Mouse (Mus musculus) midbrain, embryonic 10.5 days (tissue): ENCODE measurements at regions not wholly inside any gene's neighbourhood (a gene's known extent, or its start where the extent isn't known, plus 50 kb on each side); places are given as distances from the start of the nearest gene placed in this dataset.

Source experiments
- DNase-seq: peaks from one replicate; pipeline ENCODE4 v3.0.0-alpha.2; 2017; ENCODE audit warnings: low spot score
- H3K27ac ChIP-seq: fragments of 300-500 bp; sonication (generic); replicated peaks from 2 replicates; pipeline ENCODE4 v1.5.1; 2016; ENCODE audit warnings: mild to moderate bottlenecking
- H3K27me3 ChIP-seq: fragments of 300-500 bp; sonication (generic); 2 replicates; pipeline ENCODE4 v1.6.1; 2016; ENCODE audit warnings: low read depth, mild to moderate bottlenecking; ENCODE audit not compliant: poor library complexity, severe bottlenecking
- H3K36me3 ChIP-seq: fragments of 300-500 bp; sonication (generic); 2 replicates; pipeline ENCODE4 v1.6.1; 2016; ENCODE audit warnings: mild to moderate bottlenecking, moderate library complexity
- H3K4me1 ChIP-seq: fragments of 300-500 bp; sonication (generic); 2 replicates; pipeline ENCODE4 v1.6.1; 2016
- H3K4me3 ChIP-seq: fragments of 300-500 bp; sonication (generic); 2 replicates; pipeline ENCODE4 v1.5.1; 2016; ENCODE audit warnings: mild to moderate bottlenecking, moderate library complexity
- H3K9me3 ChIP-seq: fragments of 300-500 bp; sonication (generic); replicated peaks from 2 replicates; pipeline ENCODE4 v1.6.1; 2016; ENCODE audit warnings: mild to moderate bottlenecking
- WGBS: fragments of 180-500 bp; shearing (Covaris S2); methylation state at CpG from one replicate; pipeline ENCODE4 v1.1.7; 2016; 5-methylcytosine and 5-hydroxymethylcytosine counted together

DNA sequence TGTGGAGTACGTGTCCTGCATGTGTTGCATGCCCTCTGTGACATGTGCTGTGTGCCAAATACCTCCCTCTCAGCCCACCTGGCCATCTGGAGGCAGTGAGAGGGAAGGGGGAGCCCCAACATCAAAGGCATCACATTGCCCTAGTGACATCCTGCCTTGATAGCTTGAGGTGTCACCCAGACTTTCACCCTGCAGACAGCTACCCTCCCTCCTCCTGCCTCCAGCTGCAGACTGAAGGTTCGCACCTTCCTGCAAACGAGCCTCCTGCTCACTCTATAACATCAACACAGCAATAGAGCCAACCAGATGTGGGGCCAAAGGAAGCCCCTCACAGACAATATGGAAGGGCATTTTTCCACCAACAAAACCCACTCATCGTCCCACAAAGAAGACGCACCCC is 121.3 kb downstream of the Psmg1 start:
- H3K9me3 ChIP-seq = no peaks in the 10 kb centered on the region
- 0 out of 2 replicates have a peak, but pooled peaks cover 2% of the 10 kb centered on the region for H3K4me1 ChIP-seq
- H3K4me3 ChIP-seq = no peak overlapping the region
- no peak for DNase-seq
- H3K27me3 ChIP-seq = no peaks in the 10 kb centered on the region
- H3K36me3 ChIP-seq = no peaks in the 10 kb centered on the region
- no peak overlapping the region for H3K27ac ChIP-seq
- 75% methylated on average over 5 of the region's 5 CpGs for WGBS

DNA sequence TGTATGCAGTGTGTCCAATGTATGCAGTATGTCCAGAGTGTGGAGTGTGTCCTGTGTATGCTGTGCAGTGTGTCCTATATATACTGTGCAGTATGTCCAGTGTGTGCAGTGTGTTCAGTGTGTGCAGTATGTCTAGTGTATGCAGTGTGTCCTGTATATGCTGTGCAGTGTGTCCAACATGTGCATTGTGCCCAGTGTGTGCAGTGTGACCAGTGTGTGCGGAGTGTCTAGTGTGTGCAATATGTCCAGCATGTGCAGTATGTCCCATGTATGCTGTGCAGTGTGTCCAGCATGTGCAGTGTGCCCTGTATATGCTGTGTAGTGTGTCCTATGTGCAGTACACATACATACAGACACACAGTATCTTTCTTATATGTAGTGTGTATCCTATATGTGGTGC is 121.9 kb downstream of the Psmg1 start:
- Histone ChIP-seq H3K9me3 (no peaks in the 10 kb centered on the region), H3K36me3 (no peaks in the 10 kb centered on the region), H3K27me3 (no peaks in the 10 kb centered on the region), H3K4me3 (no peak overlapping the region), H3K27ac (no peak overlapping the region), H3K4me1 (0 out of 2 replicates have a peak, but pooled peaks cover 2% of the 10 kb centered on the region)
- DNase-seq = no peak
- 96% methylated on average over 1 of the region's 1 CpGs for WGBS

DNA sequence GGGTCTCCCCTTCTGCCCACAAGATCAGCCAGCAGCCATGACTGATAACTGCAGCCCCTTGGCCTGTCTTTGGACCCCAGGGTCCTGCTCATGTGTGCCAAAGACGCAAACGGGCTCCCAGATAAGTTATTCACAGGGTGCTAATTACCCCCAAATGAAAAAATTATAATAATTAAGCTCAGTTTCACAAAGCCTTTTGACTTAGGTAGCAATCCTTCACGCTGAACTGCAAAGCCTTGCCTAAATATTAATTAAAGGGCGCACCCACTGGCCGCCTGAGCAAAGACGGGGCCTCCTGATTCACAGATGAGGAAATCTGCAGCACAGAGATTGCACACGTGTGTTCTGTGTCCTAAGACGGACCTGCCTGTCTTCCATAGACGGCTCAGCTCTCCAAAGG is 123.2 kb downstream of the Psmg1 start:
- Histone ChIP-seq H3K9me3 (no peaks in the 10 kb centered on the region), H3K4me1 (0 out of 2 replicates have a peak, but pooled peaks cover 2% of the 10 kb centered on the region), H3K27me3 (no peaks in the 10 kb centered on the region), H3K27ac (no peak overlapping the region), H3K36me3 (no peaks in the 10 kb centered on the region), H3K4me3 (no peak overlapping the region)
- WGBS = 90% methylated on average over 9 of the region's 9 CpGs
- DNase-seq = no peak

DNA sequence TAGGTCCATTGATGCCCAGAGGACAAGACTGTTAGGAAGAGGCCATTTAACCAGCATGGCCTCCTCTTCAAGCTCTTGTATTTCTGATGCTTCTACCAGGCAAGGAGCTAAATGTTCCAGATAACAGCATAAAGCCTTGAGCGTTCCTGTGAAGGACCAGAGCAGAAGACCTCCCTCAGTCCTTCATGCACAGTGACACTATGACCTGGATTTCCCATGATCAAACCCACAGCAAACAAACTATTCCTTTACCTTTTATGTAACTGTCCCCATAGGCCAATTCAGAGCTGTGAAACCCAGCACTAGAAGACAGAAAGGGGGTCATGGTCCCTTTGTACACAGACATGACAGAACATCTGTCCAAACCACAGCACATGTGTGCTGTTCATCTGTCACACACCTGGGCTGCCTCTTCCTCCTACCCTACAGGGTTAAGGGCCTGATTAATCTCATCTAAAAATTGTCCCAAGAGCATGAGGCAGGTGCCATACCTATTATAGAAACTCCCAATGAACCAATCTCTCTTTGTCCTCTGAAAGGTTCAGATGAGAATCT is 123.8 kb downstream of the Psmg1 start:
- no peak overlapping the region for H3K4me3 ChIP-seq
- no peak for DNase-seq
- no peaks in the 10 kb centered on the region for H3K9me3 ChIP-seq
- 100% methylated on average over 1 of the region's 1 CpGs for WGBS
- H3K27ac ChIP-seq = no peak overlapping the region
- H3K27me3 ChIP-seq = no peaks in the 10 kb centered on the region
- no peaks in the 10 kb centered on the region for H3K36me3 ChIP-seq
- H3K4me1 ChIP-seq = 0 out of 2 replicates have a peak, but pooled peaks cover 2% of the 10 kb centered on the region

DNA sequence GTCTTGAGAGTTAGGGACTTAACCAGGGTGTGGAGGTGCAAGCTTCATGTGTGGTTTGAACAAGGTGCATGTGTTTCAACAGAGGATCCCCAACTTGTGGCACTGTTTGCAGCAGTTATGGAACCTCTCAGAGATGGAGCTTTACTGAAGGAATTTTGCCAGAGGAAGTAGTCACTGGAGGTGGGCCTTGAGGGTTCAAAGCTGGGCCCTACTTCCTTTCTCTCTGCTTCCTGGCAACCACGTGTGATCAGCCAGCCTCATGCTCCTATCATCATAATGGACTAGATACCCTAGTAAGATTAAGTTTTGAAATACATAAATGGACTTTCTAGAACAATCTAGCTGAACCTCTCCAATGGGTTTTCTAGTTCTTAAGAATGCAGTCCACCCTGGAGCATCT is 125.2 kb downstream of the Psmg1 start:
- H3K36me3 ChIP-seq = no peaks in the 10 kb centered on the region
- 81% methylated on average over 1 of the region's 1 CpGs for WGBS
- no peak overlapping the region for H3K4me3 ChIP-seq
- no peaks in the 10 kb centered on the region for H3K27me3 ChIP-seq
- H3K27ac ChIP-seq = no peak overlapping the region
- no peak for DNase-seq
- H3K4me1 ChIP-seq = 0 out of 2 replicates have a peak, but pooled peaks cover 2% of the 10 kb centered on the region
- no peaks in the 10 kb centered on the region for H3K9me3 ChIP-seq

DNA sequence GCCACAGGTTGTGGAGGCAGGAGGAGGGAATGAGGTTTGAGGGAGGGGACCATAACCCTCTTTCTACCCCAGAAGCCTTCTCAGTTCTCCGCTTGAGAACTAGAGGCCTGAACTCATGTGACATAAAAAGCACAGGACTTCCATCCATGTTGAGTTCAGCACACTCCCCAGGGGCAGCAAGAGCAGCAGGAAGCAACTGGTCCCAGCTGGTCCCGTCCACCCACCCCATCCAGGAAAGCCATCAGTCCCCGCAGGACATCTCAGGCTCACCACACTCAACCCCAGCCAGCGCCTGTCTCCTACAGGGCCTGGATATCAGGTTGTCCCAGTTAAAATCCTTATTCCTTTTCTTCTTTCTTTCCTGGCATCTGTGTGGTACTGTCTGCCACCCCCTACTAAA is 126.1 kb downstream of the Psmg1 start:
- Histone ChIP-seq H3K4me1 (no peaks in the 10 kb centered on the region), H3K36me3 (no peaks in the 10 kb centered on the region), H3K4me3 (no peak overlapping the region), H3K27me3 (no peaks in the 10 kb centered on the region), H3K9me3 (no peaks in the 10 kb centered on the region), H3K27ac (no peak overlapping the region)
- WGBS = 82% methylated on average over 4 of the region's 4 CpGs
- no peak for DNase-seq

DNA sequence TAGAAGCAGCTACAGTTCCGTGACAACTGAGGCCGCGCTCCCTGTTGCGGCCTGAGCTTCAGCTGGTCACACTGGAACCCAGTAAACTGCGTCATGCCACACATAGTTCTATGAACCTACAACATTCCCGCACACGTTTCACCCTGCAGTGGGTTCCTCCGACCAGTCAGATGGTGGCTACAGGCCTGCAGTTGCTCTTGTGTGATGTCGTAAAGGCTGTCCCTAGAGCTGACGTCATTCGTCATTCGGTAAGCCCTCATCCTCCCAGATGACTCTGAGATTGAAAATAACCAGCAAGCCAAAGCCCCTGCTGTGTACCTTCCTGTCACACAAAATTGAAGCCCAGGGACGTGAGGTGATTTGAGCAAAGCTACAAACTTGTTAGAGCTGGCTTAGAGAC is 126.7 kb downstream of the Psmg1 start:
- H3K27ac ChIP-seq = no peak overlapping the region
- no peaks in the 10 kb centered on the region for H3K27me3 ChIP-seq
- H3K9me3 ChIP-seq = no peaks in the 10 kb centered on the region
- WGBS = 88% methylated on average over 13 of the region's 13 CpGs
- no peak overlapping the region for H3K4me3 ChIP-seq
- H3K4me1 ChIP-seq = no peaks in the 10 kb centered on the region
- no peak for DNase-seq
- no peaks in the 10 kb centered on the region for H3K36me3 ChIP-seq

DNA sequence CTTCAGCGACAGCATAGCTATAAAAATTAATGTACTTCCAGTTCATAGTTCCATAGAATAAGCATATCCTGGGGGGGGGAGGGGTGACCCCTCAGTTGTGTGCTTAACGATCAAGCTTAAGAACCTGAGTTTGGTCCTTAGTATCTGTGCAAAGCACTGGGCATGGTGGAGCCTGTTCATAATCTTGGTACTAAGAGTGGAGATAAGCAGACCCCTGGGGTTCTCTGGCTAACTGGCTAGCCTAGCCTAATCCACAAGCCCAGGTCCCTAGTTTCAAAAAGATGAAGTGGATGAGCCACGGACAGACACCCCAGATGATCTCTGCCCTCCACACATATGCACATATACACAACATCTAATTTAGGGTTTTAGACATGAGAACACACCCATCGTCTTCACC is 127.2 kb downstream of the Psmg1 start:
- no peaks in the 10 kb centered on the region for H3K9me3 ChIP-seq
- no peaks in the 10 kb centered on the region for H3K27me3 ChIP-seq
- 91% methylated on average over 4 of the region's 4 CpGs for WGBS
- no peaks in the 10 kb centered on the region for H3K4me1 ChIP-seq
- H3K4me3 ChIP-seq = no peak overlapping the region
- H3K36me3 ChIP-seq = no peaks in the 10 kb centered on the region
- DNase-seq = no peak
- no peak overlapping the region for H3K27ac ChIP-seq

DNA sequence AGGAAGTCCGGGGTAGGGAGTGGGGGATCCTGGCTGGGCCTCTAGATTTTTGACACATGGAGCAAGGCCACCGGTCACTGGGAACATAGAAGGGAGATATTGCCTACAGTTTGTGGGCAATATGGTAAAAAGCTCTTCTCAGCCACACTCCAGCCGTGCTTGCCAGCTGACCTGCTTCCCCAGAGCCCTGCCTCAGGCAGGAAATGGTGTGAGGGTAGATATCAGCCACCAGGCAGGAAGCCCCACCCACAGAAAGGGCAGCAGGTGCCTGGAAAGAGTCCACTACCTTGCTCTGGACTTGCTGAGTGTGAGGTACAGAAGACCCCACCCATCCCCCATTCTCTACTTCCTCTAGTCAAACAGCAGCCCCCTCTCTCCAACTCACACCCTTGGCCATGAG is 128.1 kb downstream of the Psmg1 start:
- Histone ChIP-seq H3K9me3 (no peaks in the 10 kb centered on the region), H3K36me3 (no peaks in the 10 kb centered on the region), H3K4me3 (no peak overlapping the region), H3K27me3 (no peaks in the 10 kb centered on the region), H3K4me1 (no peaks in the 10 kb centered on the region), H3K27ac (no peak overlapping the region)
- 96% methylated on average over 3 of the region's 3 CpGs for whole genome bisulfite sequencing
- DNase-seq = no peak

DNA sequence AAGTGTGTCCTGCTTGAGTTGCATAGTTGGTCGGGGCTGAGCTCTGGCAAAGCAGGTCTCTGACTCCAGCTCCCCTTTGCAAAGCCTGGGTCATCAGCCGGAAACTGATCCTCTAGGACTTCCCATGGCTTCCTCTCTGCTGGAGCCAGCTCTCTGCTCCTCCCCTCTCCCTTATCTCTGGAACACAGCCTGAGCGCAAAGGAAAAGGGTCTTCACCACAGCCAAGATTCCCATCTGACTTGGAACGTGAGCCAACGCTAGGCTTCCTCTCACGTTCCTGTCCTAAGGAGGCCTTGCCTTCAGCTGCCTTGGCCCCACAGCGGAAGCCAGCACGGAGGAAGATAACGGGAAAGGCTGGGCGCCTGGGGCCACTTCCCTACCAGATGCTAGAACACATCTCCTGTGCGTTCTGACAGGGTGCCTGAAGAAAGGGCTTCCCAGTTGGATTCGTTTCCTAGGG is 129.5 kb downstream of the Psmg1 start:
- 79% methylated on average over 12 of the region's 12 CpGs for WGBS
- Histone ChIP-seq H3K4me1 (no peaks in the 10 kb centered on the region), H3K9me3 (no peaks in the 10 kb centered on the region), H3K4me3 (no peak overlapping the region), H3K27ac (no peak overlapping the region), H3K27me3 (no peaks in the 10 kb centered on the region), H3K36me3 (no peaks in the 10 kb centered on the region)
- no peak for DNase-seq

DNA sequence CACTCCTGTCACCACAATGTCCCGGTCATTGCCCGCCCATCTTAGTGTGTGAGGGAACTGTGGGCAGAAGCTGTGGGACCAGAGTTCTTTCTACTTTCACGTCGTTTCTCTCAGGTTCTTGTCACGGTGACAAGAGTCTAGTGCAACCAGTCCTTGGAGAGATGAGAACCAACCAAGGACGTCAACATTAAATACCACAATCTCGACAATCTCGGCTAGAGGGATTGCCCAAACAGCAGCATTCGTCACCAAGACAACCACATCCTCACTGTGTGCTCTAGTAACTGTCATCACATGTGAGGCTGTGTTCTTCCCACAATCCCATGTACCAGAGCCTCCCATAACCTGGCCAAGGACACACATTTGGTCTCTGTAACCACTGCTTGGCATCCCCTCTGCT is 129.9 kb downstream of the Psmg1 start:
- no peaks in the 10 kb centered on the region for H3K36me3 ChIP-seq
- 90% methylated on average over 9 of the region's 9 CpGs for WGBS

DNA sequence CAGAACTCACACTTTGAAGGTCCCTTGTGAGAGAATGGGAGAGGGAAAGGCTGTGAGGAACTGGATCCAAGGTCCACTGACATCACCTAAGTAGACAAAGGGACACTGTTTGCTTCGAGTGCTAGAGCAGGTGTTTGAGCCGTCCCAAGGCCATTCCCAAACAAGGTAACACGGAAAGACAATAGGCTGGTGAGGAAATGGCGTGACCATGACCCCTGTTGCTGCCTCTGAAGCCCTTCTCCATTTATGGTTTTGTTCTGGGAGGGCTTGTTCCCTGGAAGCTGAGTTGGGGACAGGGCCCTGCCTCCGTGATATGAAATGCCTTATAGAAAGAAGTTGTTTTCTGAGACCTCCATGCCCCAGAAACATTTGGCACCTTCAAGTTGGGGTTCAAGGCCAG is 130.6 kb downstream of the Psmg1 start:
- Histone ChIP-seq H3K4me3 (no peak overlapping the region), H3K36me3 (no peaks in the 10 kb centered on the region), H3K27me3 (no peaks in the 10 kb centered on the region), H3K9me3 (no peaks in the 10 kb centered on the region), H3K27ac (no peak overlapping the region), H3K4me1 (no peaks in the 10 kb centered on the region)
- no peak for DNase-seq
- WGBS = 85% methylated on average over 5 of the region's 5 CpGs

More for the DNA sequence above, 129.9 kb downstream of the Psmg1 start:
- H3K9me3 ChIP-seq = no peaks in the 10 kb centered on the region
- DNase-seq = no peak
- H3K27ac ChIP-seq = no peak overlapping the region
- H3K4me3 ChIP-seq = no peak overlapping the region
- H3K27me3 ChIP-seq = no peaks in the 10 kb centered on the region
- H3K4me1 ChIP-seq = no peaks in the 10 kb centered on the region

DNA sequence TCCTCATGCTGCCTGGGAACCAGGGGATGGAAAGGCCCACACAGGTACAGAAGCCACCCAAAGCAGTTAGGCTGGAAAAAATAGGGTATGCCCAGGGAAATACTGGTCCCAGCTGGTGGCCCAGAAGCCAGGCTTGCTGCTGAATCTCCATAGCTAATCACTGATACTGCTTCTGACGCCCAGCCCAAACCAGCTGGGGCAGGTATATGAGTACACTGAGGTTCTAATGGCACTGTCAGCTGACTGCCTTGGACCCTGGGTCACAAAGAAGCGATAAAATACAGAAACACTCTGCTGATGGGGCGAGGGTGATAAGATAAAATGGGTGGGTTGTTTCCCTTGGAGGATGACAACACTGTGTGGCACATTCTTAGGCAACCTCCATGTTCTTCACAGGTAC is 133.4 kb downstream of the Psmg1 start:
- no peak overlapping the region for H3K4me3 ChIP-seq
- no peaks in the 10 kb centered on the region for H3K36me3 ChIP-seq
- no peak for DNase-seq
- H3K27ac ChIP-seq = no peak overlapping the region
- no peaks in the 10 kb centered on the region for H3K4me1 ChIP-seq
- 87% methylated on average over 3 of the region's 3 CpGs for WGBS
- H3K9me3 ChIP-seq = no peaks in the 10 kb centered on the region
- no peaks in the 10 kb centered on the region for H3K27me3 ChIP-seq

DNA sequence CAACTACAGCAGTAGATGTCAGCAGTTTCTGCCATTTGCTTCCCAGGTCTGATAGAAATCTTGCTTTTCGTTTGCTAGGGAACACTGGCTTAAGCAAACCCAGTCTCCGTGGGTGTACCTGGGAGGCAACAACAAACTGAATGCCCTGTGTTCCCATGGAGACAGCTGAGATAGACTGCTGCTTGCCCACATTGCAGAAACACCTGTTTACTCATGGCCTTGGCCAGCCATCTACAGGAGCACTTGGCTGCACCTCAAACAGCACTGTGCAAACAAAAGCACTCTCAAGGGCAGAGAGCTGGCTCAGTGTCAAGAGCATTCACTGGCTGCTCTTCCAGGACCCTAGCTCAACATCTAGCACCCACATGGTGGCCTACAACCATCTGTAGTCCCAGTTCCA is 135.5 kb downstream of the Psmg1 start:
- Histone ChIP-seq H3K36me3 (no peaks in the 10 kb centered on the region), H3K9me3 (no peaks in the 10 kb centered on the region), H3K27me3 (no peaks in the 10 kb centered on the region), H3K27ac (no peak overlapping the region), H3K4me1 (no peaks in the 10 kb centered on the region), H3K4me3 (no peak overlapping the region)
- 86% methylated on average over 2 of the region's 2 CpGs for WGBS
- no peak for DNase-seq
